Mouse (Mus musculus) retina, adult 2 months (tissue): ENCODE results near the gene Spaca3.

Source experiments
- DNase-seq: peaks from one replicate; pipeline ENCODE4 v3.0.0-alpha.2; 2012; ENCODE audit warnings: low read depth, low spot score

The Spaca3 gene

GRCm38 (mm10) chr11:80858065-80858464, at the start of gene Spaca3:
Gene Spaca3, plus strand, starts transcription at chr11:80858365.
- no peak for DNase-seq

GRCm38 (mm10) chr11:80808551-80809070, 49.6 kb upstream of the Spaca3 start:
- no peak for DNase-seq

GRCm38 (mm10) chr11:80809666-80809992, 48.5 kb upstream of the Spaca3 start:
- no peak for DNase-seq

GRCm38 (mm10) chr11:80809993-80810821, 48.0 kb upstream of the Spaca3 start, which contains the start of gene Tmem98:
Gene Tmem98, plus strand, starts transcription at chr11:80810175.
- no peak for DNase-seq

- DNase-seq, result no peak
Observed at GRCm38 (mm10) chr11:80811156-80811555, 47.0 kb upstream of the Spaca3 start.

- DNase-seq, result no peak
Observed at GRCm38 (mm10) chr11:80815354-80815753, 42.8 kb upstream of the Spaca3 start.

- peak; percentile 54 for DNase-seq
Observed at GRCm38 (mm10) chr11:80818060-80818697, 40.0 kb upstream of the Spaca3 start.

GRCm38 (mm10) chr11:80820085-80820484, 38.1 kb upstream of the Spaca3 start:
- no peak for DNase-seq

GRCm38 (mm10) chr11:80821296-80821695, 36.9 kb upstream of the Spaca3 start:
- DNase-seq, result no peak

- DNase-seq, result no peak
Observed at GRCm38 (mm10) chr11:80821794-80822193, 36.4 kb upstream of the Spaca3 start.

GRCm38 (mm10) chr11:80835395-80835794, 22.8 kb upstream of the Spaca3 start:
- no peak for DNase-seq

GRCm38 (mm10) chr11:80835841-80836240, 22.3 kb upstream of the Spaca3 start:
- DNase-seq, result no peak

- DNase-seq, result no peak
Observed at GRCm38 (mm10) chr11:80838724-80839123, 19.4 kb upstream of the Spaca3 start.

GRCm38 (mm10) chr11:80843435-80843834, 14.7 kb upstream of the Spaca3 start:
- DNase-seq, result no peak

- DNase-seq, result no peak
Observed at GRCm38 (mm10) chr11:80845486-80845885, 12.7 kb upstream of the Spaca3 start.

GRCm38 (mm10) chr11:80846115-80846514, 12.1 kb upstream of the Spaca3 start:
- no peak for DNase-seq

- no peak for DNase-seq
Observed at GRCm38 (mm10) chr11:80848131-80848530, 10.0 kb upstream of the Spaca3 start.

GRCm38 (mm10) chr11:80851859-80852258, 6.3 kb upstream of the Spaca3 start:
- DNase-seq, result no peak

- no peak for DNase-seq
Observed at GRCm38 (mm10) chr11:80853014-80853413, 5.2 kb upstream of the Spaca3 start.

GRCm38 (mm10) chr11:80854430-80854829, 3.7 kb upstream of the Spaca3 start:
- DNase-seq, result no peak

GRCm38 (mm10) chr11:80854908-80855307, 3.3 kb upstream of the Spaca3 start:
- DNase-seq, result no peak

- no peak for DNase-seq
Observed at GRCm38 (mm10) chr11:80856827-80857226, 1.3 kb upstream of the Spaca3 start.

GRCm38 (mm10) chr11:80862941-80863340, 4.8 kb downstream of the Spaca3 start:
- DNase-seq, result no peak
